Mouse (Mus musculus): ENCODE data around the gene 9230113P08Rik. TPM values are rescaled to one million over a fixed set of nuclear protein-coding genes. Genes with fewer than 3 reads are reported as not detected.
"Not testable (repeated sequence)": the region's sequence is repeated elsewhere in the genome, so short reads cannot be mapped to it uniquely, and the experiment has no call there.

The 9230113P08Rik gene
- not detected in 2 replicates for polyA plus RNA-seq (2015; fragmentation: Nextera tagmentation; extraction: Ambion mirVana)

DNA sequence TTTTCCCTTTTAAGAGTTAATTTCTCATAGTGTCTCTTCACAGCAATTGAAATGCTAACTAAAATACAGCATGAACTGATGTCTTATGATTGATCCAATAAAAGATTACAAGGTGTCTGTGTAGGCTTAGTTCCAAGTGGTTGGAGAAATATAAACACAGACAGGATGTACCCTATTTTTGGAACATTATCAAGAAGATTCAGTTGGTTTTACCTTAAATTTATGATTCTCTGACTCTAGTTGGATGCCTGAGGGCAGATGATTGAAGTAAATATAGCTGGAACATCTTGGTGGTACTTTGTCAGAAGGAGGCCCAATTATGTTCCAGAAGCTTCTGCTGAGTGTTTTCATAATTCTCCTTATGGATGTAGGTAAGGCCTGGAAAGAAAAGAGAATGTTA is at the start of gene 9230113P08Rik:
TSS of gene 9230113P08Rik (plus strand) at position 301 of the 400 bp plus-strand sequence.
- H3K9me3 ChIP-seq (ENCODE audit: control insufficient read depth, low read length); H3K9ac ChIP-seq (replicated peaks; ENCODE audit: low read depth, low read length); ATAC-seq; H3K4me3 ChIP-seq (replicated peaks; ENCODE audit: low read length); H3K27ac ChIP-seq (ENCODE audit: low read length); H3K36me3 ChIP-seq (ENCODE audit: control insufficient read depth, insufficient read depth); H3K4me2 ChIP-seq (ENCODE audit: low read length); H3K4me1 ChIP-seq (replicated peaks; ENCODE audit: control insufficient read depth, insufficient read depth, low read length); H3K27me3 ChIP-seq (replicated peaks; ENCODE audit: control insufficient read depth, insufficient read depth, low read length): not testable (repeated sequence)

DNA sequence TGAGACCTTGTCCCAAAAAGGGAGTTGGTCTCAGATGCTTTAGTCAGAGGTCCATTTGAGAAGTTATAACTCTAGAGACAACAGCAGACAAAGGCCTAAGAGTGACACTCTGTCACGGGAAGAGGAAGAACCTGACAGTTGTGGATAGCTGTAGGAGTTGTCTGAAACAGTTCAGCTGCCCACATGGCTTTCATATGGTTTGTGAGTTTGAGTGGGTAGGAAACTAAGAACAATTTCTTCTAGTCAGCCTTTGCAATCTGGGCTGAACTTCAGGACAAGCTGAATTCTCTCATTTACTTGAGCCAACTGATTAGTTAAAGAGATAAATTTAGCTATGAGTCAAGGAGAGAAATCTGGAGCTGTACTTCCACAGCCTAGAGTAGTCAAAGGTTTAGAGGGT is 15.1 kb upstream of the 9230113P08Rik start:
- H3K4me3 ChIP-seq (replicated peaks; ENCODE audit: low read length); H3K36me3 ChIP-seq (ENCODE audit: control insufficient read depth, insufficient read depth); ATAC-seq; H3K9ac ChIP-seq (replicated peaks; ENCODE audit: low read depth, low read length); H3K4me1 ChIP-seq (replicated peaks; ENCODE audit: control insufficient read depth, insufficient read depth, low read length); H3K27me3 ChIP-seq (replicated peaks; ENCODE audit: control insufficient read depth, insufficient read depth, low read length); H3K27ac ChIP-seq (ENCODE audit: low read length); H3K9me3 ChIP-seq (ENCODE audit: control insufficient read depth, low read length); H3K4me2 ChIP-seq (ENCODE audit: low read length): not testable (repeated sequence)
- WGBS = 71% methylated on average over 1 of the region's 1 CpGs

- 69% methylated on average over 2 of the region's 2 CpGs for WGBS
- no peak overlapping the region for H3K9ac ChIP-seq (replicated peaks; ENCODE audit: low read depth, low read length)
- H3K4me1 ChIP-seq (replicated peaks; ENCODE audit: control insufficient read depth, insufficient read depth, low read length) = no peaks in the 10 kb centered on the region
- no peaks in the 10 kb centered on the region for H3K9me3 ChIP-seq (ENCODE audit: control insufficient read depth, low read length)
- H3K27me3 ChIP-seq (replicated peaks; ENCODE audit: control insufficient read depth, insufficient read depth, low read length) = no peaks in the 10 kb centered on the region
- H3K4me2 ChIP-seq (ENCODE audit: low read length) = no peak overlapping the region
- H3K36me3 ChIP-seq (ENCODE audit: control insufficient read depth, insufficient read depth) = no peaks in the 10 kb centered on the region
- H3K4me3 ChIP-seq (replicated peaks; ENCODE audit: low read length) = no peak overlapping the region
- no peak overlapping the region for H3K27ac ChIP-seq (ENCODE audit: low read length)
- no peak for ATAC-seq
Observed at GRCm38 (mm10) chr9:35904494-35904893, 3.7 kb upstream of the 9230113P08Rik start.

DNA sequence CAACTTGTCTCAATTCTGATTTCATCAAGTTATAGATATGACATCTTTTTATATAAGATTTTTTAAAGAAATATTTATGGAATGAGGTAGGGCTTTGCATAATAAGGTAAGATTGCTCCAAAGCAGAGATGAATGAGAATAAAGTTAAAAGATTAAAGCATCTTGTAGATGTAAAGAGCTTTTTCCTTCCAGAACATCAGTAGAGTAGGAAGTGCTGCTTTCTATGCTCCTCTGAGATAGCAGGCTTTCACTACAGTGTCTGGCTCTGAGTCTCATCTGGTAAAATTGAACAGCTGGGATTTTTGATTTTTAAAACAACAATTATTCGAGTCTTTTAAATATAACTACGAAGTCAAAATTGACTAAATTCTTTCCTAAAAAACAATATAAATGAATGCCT is 22.6 kb downstream of the 9230113P08Rik start:
- Histone ChIP-seq H3K4me1 (replicated peaks; ENCODE audit: control insufficient read depth, insufficient read depth, low read length) (no peaks in the 10 kb centered on the region), H3K27me3 (replicated peaks; ENCODE audit: control insufficient read depth, insufficient read depth, low read length) (no peaks in the 10 kb centered on the region), H3K4me3 (replicated peaks; ENCODE audit: low read length) (no peak overlapping the region), H3K36me3 (ENCODE audit: control insufficient read depth, insufficient read depth) (no peaks in the 10 kb centered on the region), H3K27ac (ENCODE audit: low read length) (no peak overlapping the region), H3K9ac (replicated peaks; ENCODE audit: low read depth, low read length) (no peak overlapping the region), H3K9me3 (ENCODE audit: control insufficient read depth, low read length) (no peaks in the 10 kb centered on the region; the same call in 1 of the 2 replicates), H3K4me2 (ENCODE audit: low read length) (no peak overlapping the region)
- 82% methylated on average over 2 of the region's 2 CpGs for WGBS
- ATAC-seq = no peak

Other genes with a start within 250 kb of the 9230113P08Rik start
- not detected in 2 replicates for gene Pate1, start 221.0 kb upstream of the 9230113P08Rik start, polyA plus RNA-seq (2015; fragmentation: Nextera tagmentation; extraction: Ambion mirVana)
- not detected in 2 replicates for gene Gm17677, start 167.4 kb upstream of the 9230113P08Rik start, polyA plus RNA-seq (2015; fragmentation: Nextera tagmentation; extraction: Ambion mirVana)
- gene Gm17727, start 130.3 kb upstream of the 9230113P08Rik start, polyA plus RNA-seq (2015; fragmentation: Nextera tagmentation; extraction: Ambion mirVana) = not detected in 2 replicates
- gene Gm27235, start 118.3 kb upstream of the 9230113P08Rik start, polyA plus RNA-seq (2015; fragmentation: Nextera tagmentation; extraction: Ambion mirVana) = not detected in 2 replicates
- not detected in 2 replicates for gene D730048I06Rik, start 118.3 kb upstream of the 9230113P08Rik start, polyA plus RNA-seq (2015; fragmentation: Nextera tagmentation; extraction: Ambion mirVana)
- gene 9230110F15Rik, start 64.3 kb upstream of the 9230113P08Rik start, polyA plus RNA-seq (2015; fragmentation: Nextera tagmentation; extraction: Ambion mirVana) = not detected in 2 replicates
- gene Gm5916, start 220.4 kb downstream of the 9230113P08Rik start, polyA plus RNA-seq (2015; fragmentation: Nextera tagmentation; extraction: Ambion mirVana) = not detected in 2 replicates

Measured in forebrain, embryonic 16.5 days (tissue).